Mouse (Mus musculus) intestine, postnatal 0 days (tissue): ENCODE results near the gene Cep72. TPM values are rescaled to one million over a fixed set of nuclear protein-coding genes. Genes with fewer than 3 reads are reported as not detected.

Source experiments
- ATAC-seq: fragments of 200-750 bp; cut with Nextera tagmentation; 2 replicates; pipeline ENCODE4 v1.8.0; 2017; ENCODE audit warnings: mild to moderate bottlenecking, moderate TSS enrichment, moderate library complexity
- H3K27ac ChIP-seq: fragments of 300-500 bp; sonication (generic); 2 replicates; pipeline ENCODE4 v1.5.1; 2014; ENCODE audit warnings: mild to moderate bottlenecking, low read depth, low read length, moderate library complexity
- H3K27me3 ChIP-seq: fragments of 300-500 bp; sonication (generic); replicated peaks from 2 replicates; pipeline ENCODE4 v1.6.1; 2014; ENCODE audit warnings: low read length, mixed read lengths; ENCODE audit not compliant: control insufficient read depth, insufficient read depth
- H3K36me3 ChIP-seq: fragments of 300-500 bp; sonication (generic); 2 replicates; pipeline ENCODE4 v1.6.1; 2014; ENCODE audit warnings: mild to moderate bottlenecking, moderate library complexity; ENCODE audit not compliant: control insufficient read depth, insufficient read depth
- H3K4me1 ChIP-seq: fragments of 300-500 bp; sonication (generic); replicated peaks from 2 replicates; pipeline ENCODE4 v1.6.1; 2014; ENCODE audit warnings: antibody characterized with exemption, low read length, mixed read lengths; ENCODE audit not compliant: control insufficient read depth, insufficient read depth
- H3K4me2 ChIP-seq: fragments of 300-500 bp; sonication (generic); replicated peaks from 2 replicates; pipeline ENCODE4 v1.6.1; 2014; ENCODE audit warnings: low read depth, mild to moderate bottlenecking, moderate library complexity
- H3K4me3 ChIP-seq: fragments of 300-500 bp; sonication (generic); 2 replicates; pipeline ENCODE4 v1.5.1; 2014; ENCODE audit warnings: low read depth, low read length
- H3K9ac ChIP-seq: fragments of 300-500 bp; sonication (generic); 2 replicates; pipeline ENCODE4 v1.6.1; 2014; ENCODE audit warnings: mild to moderate bottlenecking, low read depth, low read length
- H3K9me3 ChIP-seq: fragments of 300-500 bp; sonication (generic); 2 replicates; pipeline ENCODE4 v1.6.1; 2016; ENCODE audit warnings: mixed run types; ENCODE audit not compliant: control insufficient read depth
- CTCF ChIP-seq: sonication (generic); IDR thresholded peaks from 2 replicates; pipeline ENCODE4 v1.5.1; 2016; ENCODE audit warnings: low read depth, mild to moderate bottlenecking, control low read depth, antibody characterized with exemption, moderate library complexity
- WGBS: fragments of 180-500 bp; shearing (Covaris S2); extraction: QIAGEN DNeasy Blood & Tissue Kit; methylation state at CpG from one replicate; pipeline ENCODE4 v1.1.7; 2014; 5-methylcytosine and 5-hydroxymethylcytosine counted together
- polyA plus RNA-seq: library from polyadenylated mRNA; unstranded; fragments of >200 nt; fragmentation: Nextera tagmentation; extraction: Ambion mirVana; gene quantifications from 2 replicates; pipeline ENCODE4 v1.2.1, GENCODE M21; 2015

Gene Cep72
- polyA plus RNA-seq, 1 experiment from 2014 or later: 4.1 TPM

DNA sequence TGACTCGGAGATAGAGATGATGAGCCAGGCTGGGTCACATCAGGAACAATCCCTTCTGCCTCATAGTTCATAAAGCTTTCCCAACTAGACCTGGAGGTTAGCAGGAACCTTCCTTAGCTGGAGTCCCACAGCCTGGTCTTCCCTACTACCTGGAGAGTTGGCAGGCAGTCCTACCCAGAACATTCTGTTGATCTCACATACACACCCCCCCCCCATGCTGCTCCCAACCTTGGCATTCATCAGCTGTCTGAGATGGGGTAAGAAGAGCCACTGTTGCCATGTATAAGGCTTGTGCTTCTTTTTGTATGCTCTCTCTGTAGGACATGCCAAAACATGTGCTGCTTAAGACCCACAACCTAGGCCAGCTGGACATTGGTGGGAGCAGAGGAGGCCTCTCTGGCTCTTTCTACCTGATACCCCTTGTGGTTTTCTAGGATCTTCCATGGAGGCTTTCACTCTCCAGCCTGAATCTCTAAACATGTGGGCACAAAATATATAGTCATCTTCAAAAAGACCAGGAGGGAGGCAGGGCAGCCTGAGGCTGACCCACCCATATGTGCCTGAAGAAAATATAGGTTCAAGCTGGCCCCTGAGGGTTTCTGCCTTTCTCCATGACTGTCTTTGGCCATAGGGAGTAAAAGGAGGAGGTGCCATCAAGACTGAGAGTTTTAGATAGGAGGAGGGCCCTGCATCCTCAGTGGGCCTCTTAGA, 1.4 kb upstream of the Cep72 start:
- 90% methylated on average over 1 of the region's 1 CpGs for WGBS
- Histone ChIP-seq H3K4me2 (no peak overlapping the region), H3K36me3 (no peaks in the 10 kb centered on the region), H3K27ac (no peak overlapping the region), H3K4me3 (no peak overlapping the region), H3K27me3 (no peaks in the 10 kb centered on the region), H3K9ac (no peak overlapping the region), H3K9me3 (no peaks in the 10 kb centered on the region), H3K4me1 (no peaks in the 10 kb centered on the region)
- ATAC-seq: no peak
- no peak for TF ChIP-seq CTCF

DNA sequence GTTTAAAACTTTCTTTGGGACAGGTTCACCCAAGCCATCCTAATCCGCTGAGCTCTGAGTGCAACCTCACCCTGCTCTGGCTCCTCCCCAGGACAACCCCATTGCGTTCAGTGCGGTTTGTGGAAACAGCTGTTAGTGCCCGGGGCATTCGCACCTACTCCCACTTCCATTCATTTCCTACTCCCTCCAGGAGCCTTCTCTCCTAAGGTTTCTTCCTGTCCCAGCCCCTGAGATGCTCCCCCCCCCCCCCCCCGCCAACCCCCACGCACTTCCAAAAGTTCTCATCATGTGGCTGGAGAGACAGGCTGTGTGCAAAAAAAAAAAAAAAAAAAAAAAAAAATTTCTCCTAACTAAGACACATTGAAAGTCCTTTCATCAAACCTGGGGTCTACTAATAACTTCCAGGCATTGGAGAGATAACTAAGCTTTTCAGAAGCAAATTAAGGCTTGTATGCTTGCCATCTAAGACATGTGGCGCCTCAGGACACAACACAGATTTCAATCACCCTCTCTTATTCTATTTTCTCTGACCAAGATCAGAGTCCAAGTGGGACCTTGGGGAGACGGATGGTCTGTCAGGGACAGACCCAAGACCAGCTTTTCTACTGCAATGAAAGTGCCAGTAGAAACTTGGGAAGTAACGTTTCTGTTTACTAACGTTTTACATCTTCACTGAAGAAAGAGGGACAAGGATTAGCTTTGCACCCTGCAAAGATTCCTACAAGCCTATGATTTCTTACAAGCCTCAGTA, 454 bp upstream of the Cep72 start:
- no peak for ATAC-seq
- peak overlapping the region; percentile 72; the same call in 1 of the 2 replicates for H3K9ac ChIP-seq
- no peaks in the 10 kb centered on the region for H3K36me3 ChIP-seq
- peak overlapping the region; percentile 70 for H3K4me2 ChIP-seq
- no peak for TF ChIP-seq CTCF
- peak overlapping the region; percentile 93 for H3K4me3 ChIP-seq
- 26% methylated on average over 10 of the region's 11 CpGs for WGBS
- H3K27me3 ChIP-seq: no peaks in the 10 kb centered on the region
- H3K27ac ChIP-seq: peak overlapping the region; percentile 74; the same call in 1 of the 2 replicates
- no peaks in the 10 kb centered on the region for H3K9me3 ChIP-seq
- H3K4me1 ChIP-seq: no peaks in the 10 kb centered on the region

DNA sequence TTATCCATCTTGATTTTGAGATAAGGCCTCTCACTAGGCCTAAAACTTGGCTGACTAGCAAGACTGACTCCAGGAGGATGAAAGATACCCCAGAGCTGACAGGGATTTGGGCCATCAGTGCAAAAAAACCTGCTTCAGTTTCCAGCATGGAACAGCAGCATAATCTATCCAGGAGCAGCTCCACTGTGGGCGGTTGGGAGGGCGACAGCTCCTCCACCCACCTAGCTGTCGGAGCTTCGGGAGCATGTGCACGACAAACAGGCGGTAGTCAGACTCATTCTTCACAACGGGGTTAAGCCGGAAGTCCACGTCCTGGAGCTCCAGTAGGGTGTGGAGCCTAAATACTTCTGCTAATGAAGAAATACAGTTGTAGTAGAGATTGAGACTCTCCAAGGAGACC, 4.0 kb downstream of the Cep72 start:
- H3K27ac ChIP-seq: no peak overlapping the region
- H3K4me1 ChIP-seq: no peaks in the 10 kb centered on the region
- no peak overlapping the region for H3K4me2 ChIP-seq
- 94% methylated on average over 9 of the region's 9 CpGs for WGBS
- no peak for TF ChIP-seq CTCF
- H3K9me3 ChIP-seq: no peaks in the 10 kb centered on the region
- H3K27me3 ChIP-seq: no peaks in the 10 kb centered on the region
- no peak overlapping the region for H3K9ac ChIP-seq
- H3K36me3 ChIP-seq: peaks cover 5% of the 10 kb centered on the region; the same call in 1 of the 2 replicates
- ATAC-seq: no peak
- H3K4me3 ChIP-seq: no peak overlapping the region

DNA sequence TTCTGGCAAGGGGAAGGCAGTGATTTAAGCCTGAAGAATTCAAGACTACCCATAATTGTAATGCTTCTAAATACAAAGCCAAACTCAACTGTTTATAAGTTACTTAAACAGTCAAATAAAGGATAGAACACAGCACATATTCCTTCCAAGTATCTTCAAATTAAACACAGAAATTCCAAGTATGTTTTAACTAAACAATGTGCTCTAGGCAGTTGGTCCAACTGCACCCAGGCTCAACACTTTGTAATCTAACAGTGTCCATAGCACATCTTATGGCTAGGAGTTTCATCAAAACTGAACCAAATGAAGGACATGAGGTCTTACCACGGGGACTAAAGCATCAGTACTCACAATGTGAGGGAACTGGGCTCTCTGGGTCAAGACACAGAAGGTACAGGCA, 5.9 kb downstream of the Cep72 start:
- no peak overlapping the region for H3K27ac ChIP-seq
- H3K9me3 ChIP-seq: no peaks in the 10 kb centered on the region
- no peaks in the 10 kb centered on the region for H3K27me3 ChIP-seq
- no peak overlapping the region for H3K4me2 ChIP-seq
- peaks cover 5% of the 10 kb centered on the region; the same call in 1 of the 2 replicates for H3K36me3 ChIP-seq
- no peak for ATAC-seq
- H3K9ac ChIP-seq: no peak overlapping the region
- WGBS: 61% methylated on average over 1 of the region's 1 CpGs
- H3K4me1 ChIP-seq: no peaks in the 10 kb centered on the region
- no peak overlapping the region for H3K4me3 ChIP-seq
- TF ChIP-seq CTCF: no peak

DNA sequence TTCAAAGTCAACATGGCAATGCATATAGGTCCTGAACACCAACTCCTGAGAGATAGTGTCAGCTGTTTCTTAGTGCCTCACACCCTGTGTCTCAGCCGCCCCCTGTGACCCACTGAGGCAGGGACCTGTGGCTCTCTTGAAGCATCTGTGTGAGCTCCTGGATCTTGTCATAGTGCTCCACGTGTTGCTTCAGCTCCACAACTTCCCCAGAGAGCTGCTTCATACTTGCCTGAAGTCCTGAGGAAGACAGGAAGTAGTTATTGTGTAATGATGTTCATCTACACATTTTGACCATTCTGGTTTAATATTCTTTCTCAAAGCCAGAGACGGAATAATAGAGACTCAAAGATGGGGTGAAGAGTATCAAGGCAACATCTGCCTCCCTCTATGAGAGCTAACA, 22.2 kb downstream of the Cep72 start:
- no peak for TF ChIP-seq CTCF
- Histone ChIP-seq H3K27ac (no peak overlapping the region), H3K4me3 (no peak overlapping the region), H3K4me1 (no peaks in the 10 kb centered on the region), H3K9me3 (no peaks in the 10 kb centered on the region), H3K9ac (0 out of 2 replicates have a peak overlapping the region, but pooled peaks have one; percentile 7), H3K27me3 (no peaks in the 10 kb centered on the region), H3K36me3 (peaks cover 32% of the 10 kb centered on the region), H3K4me2 (no peak overlapping the region)
- WGBS: 83% methylated on average over 3 of the region's 3 CpGs
- ATAC-seq: no peak

DNA sequence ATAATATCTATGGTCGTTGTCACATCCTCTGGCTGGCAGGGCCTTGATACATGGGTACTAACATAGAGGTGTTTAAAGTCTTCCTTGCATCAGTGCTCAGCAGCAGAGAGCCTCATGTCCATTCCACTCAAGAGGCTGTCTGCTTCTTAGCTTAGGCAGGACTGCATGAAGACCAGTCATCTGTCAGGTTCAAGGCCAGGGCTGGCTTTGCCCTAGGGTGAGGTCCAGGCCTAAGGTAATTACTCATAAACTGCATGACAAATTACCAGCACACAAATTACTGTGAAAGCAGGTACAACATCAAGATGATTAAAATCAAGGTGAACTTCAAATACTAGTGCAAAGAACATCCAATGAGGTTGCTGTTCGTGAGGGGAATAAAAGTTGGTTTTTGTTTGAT, 26.3 kb downstream of the Cep72 start:
- no peak overlapping the region for H3K4me3 ChIP-seq
- WGBS: 88% methylated on average over 2 of the region's 2 CpGs
- H3K9ac ChIP-seq: no peak overlapping the region
- TF ChIP-seq CTCF: no peak
- H3K9me3 ChIP-seq: no peaks in the 10 kb centered on the region
- ATAC-seq: no peak
- H3K4me1 ChIP-seq: no peaks in the 10 kb centered on the region
- peaks cover 49% of the 10 kb centered on the region for H3K36me3 ChIP-seq
- H3K27ac ChIP-seq: no peak overlapping the region
- H3K4me2 ChIP-seq: no peak overlapping the region
- no peaks in the 10 kb centered on the region for H3K27me3 ChIP-seq
